Mouse (Mus musculus) spleen, adult 2 months (tissue): ENCODE measurements around the gene Nsg2.

ENCODE experiments used
- CTCF ChIP-seq: fragments of 200-500 bp; IDR thresholded peaks from 2 replicates; pipeline ENCODE4 v1.5.1; 2011; ENCODE audit warnings: mild to moderate bottlenecking, inconsistent platforms; ENCODE audit not compliant: insufficient read depth, insufficient read length, insufficient replicate concordance; ENCODE audit errors: extremely low read depth
- POLR2A ChIP-seq: fragments of 200-500 bp; IDR thresholded peaks from 2 replicates; pipeline ENCODE4 v1.6.1; 2011; ENCODE audit warnings: low read depth, low read length, inconsistent platforms

DNA sequence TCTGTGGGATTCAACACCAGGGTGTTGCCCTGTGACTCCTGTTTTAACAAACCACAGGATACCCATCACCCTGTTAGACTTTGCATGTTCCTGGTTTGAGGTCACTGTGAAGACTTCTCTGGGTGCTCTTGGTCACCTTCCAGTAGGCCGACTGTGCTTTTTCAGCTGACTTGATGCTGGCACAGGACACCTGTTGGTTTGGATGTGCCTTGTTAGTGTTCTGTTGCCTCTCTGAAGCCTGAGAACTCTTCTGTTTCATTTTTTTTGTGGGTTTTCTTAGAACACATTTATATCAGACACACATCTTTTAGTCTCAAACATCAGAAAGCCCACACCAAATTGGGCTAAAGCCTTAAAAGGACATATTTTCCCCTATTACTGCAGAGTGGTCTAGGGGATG, 13.3 kb downstream of the Nsg2 start:
- no peak for TF ChIP-seq CTCF
- TF ChIP-seq POLR2A = no peak
